Mouse (Mus musculus): ENCODE measurements around the gene Clcnka.

GRCm38 (mm10) chr4:141446211-141446610 lies 47.7 kb upstream of the Clcnka start:
- TF ChIP-seq CTCF (conservative IDR thresholded peaks at IDR 0.05; ENCODE audit: insufficient read depth, insufficient read length, low read depth, low read length), result no peak
- TF ChIP-seq POLR2A (IDR thresholded peaks at IDR 0.05; ENCODE audit: low read depth, low read length), result no peak
